Mouse (Mus musculus) gastrocnemius, postnatal 36 days (tissue): Measurements from ENCODE around the gene Havcr2. TPM values are rescaled to one million over a fixed set of nuclear protein-coding genes. Genes with fewer than 3 reads are reported as not detected.
"Not testable (repeated sequence)": the region's sequence is repeated elsewhere in the genome, so short reads cannot be mapped to it uniquely, and the experiment has no call there.

ENCODE experiments used
- DNase-seq, 2 experiments: peaks; one replicate each; pipeline ENCODE4 v3.0.0; 2022
- intact Hi-C: fragments of 180-260 bp; cut with DNase I; formaldehyde crosslinking; loops from one replicate; pipeline ENCODE4 v1.15.1; 2025
- long read RNA-seq, 2 experiments: library from polyadenylated mRNA; stranded (forward); transcript quantifications; one replicate each; pipeline ENCODE4 v2.0.0; 2021
- total RNA-seq, 2 experiments: library from RNA; stranded (reverse); gene quantifications; 2 replicates each; pipeline ENCODE4 v1.2.3; 2021

Gene Havcr2
- total RNA-seq: not detected
- long read RNA-seq, experiment 1, partial matches to known transcripts: 0 of 16 reads
- long read RNA-seq, experiment 1, other reads (novel, unspliced or antisense): 16 of 16 reads
- long read RNA-seq, experiment 2, partial matches to known transcripts: 0 of 30 reads
- long read RNA-seq, experiment 2, other reads (novel, unspliced or antisense): 30 of 30 reads

- intact Hi-C loops: no loop called here
- DNase-seq: no peak
Observed at GRCm38 (mm10) chr11:46454453-46455045, at the start of gene Havcr2. Havcr2 (plus strand) TSS chr11:46454935.

GRCm38 (mm10) chr11:46404986-46405385 lies 49.7 kb upstream of the Havcr2 start:
- intact Hi-C loops: no loop called here
- DNase-seq: no peak

- DNase-seq: no peak
- intact Hi-C loops: no loop called here
Observed at GRCm38 (mm10) chr11:46406721-46407120, 48.0 kb upstream of the Havcr2 start.

- DNase-seq: no peak
- intact Hi-C loops: no loop called here
Observed at GRCm38 (mm10) chr11:46410018-46410563, 44.6 kb upstream of the Havcr2 start.

GRCm38 (mm10) chr11:46418438-46418837 lies 36.3 kb upstream of the Havcr2 start:
- no peak for DNase-seq
- intact Hi-C loops: no loop called here

GRCm38 (mm10) chr11:46418860-46419259 lies 35.9 kb upstream of the Havcr2 start:
- intact Hi-C loops: no loop called here
- DNase-seq: no peak

GRCm38 (mm10) chr11:46421086-46421888 lies 33.4 kb upstream of the Havcr2 start:
- intact Hi-C loops: no loop called here
- no peak for DNase-seq

GRCm38 (mm10) chr11:46428131-46428530 lies 26.6 kb upstream of the Havcr2 start:
- DNase-seq, intact Hi-C loops: not testable (repeated sequence)

GRCm38 (mm10) chr11:46430123-46430522 lies 24.6 kb upstream of the Havcr2 start:
- intact Hi-C loops: loop anchor here (5.0 kb wide), 1 partner anchor 158 kb away; no protein-coding TSS in a partner anchor

GRCm38 (mm10) chr11:46431129-46431528 lies 23.6 kb upstream of the Havcr2 start:
- DNase-seq: peak in 1 of 2 experiments; percentile 59
- intact Hi-C loops: loop anchor here (5.0 kb wide), 1 partner anchor 159 kb away; no protein-coding TSS in a partner anchor

More at GRCm38 (mm10) chr11:46430123-46430522, 24.6 kb upstream of the Havcr2 start:
- DNase-seq: no peak

- intact Hi-C loops: no loop called here
- DNase-seq: no peak
Observed at GRCm38 (mm10) chr11:46435363-46435762, 19.4 kb upstream of the Havcr2 start.

GRCm38 (mm10) chr11:46436760-46437458 lies 17.8 kb upstream of the Havcr2 start, which contains the start of gene Med7:
Med7 (plus strand) TSS chr11:46436925.
- intact Hi-C loops: no loop called here
- DNase-seq: peak; percentile 86 to 91

GRCm38 (mm10) chr11:46437459-46438000 lies 17.2 kb upstream of the Havcr2 start:
- no peak for DNase-seq
- intact Hi-C loops: no loop called here

- intact Hi-C loops: no loop called here
- no peak for DNase-seq
Observed at GRCm38 (mm10) chr11:46439005-46439543, 15.7 kb upstream of the Havcr2 start.

- intact Hi-C loops: no loop called here
- DNase-seq: no peak
Observed at GRCm38 (mm10) chr11:46441774-46442173, 13.0 kb upstream of the Havcr2 start.

- intact Hi-C loops: no loop called here
- DNase-seq: no peak
Observed at GRCm38 (mm10) chr11:46443152-46443551, 11.6 kb upstream of the Havcr2 start.

GRCm38 (mm10) chr11:46443979-46444378 lies 10.8 kb upstream of the Havcr2 start:
- DNase-seq: no peak
- intact Hi-C loops: no loop called here

- no peak for DNase-seq
- intact Hi-C loops: no loop called here
Observed at GRCm38 (mm10) chr11:46446150-46446549, 8.6 kb upstream of the Havcr2 start.

GRCm38 (mm10) chr11:46447644-46448484 lies 6.9 kb upstream of the Havcr2 start:
- DNase-seq: no peak
- intact Hi-C loops: no loop called here
